Mouse (Mus musculus) heart, embryonic 10.5 days (tissue): ENCODE data around the gene Fam110a. TPM values are rescaled to one million over a fixed set of nuclear protein-coding genes. Genes with fewer than 3 reads are reported as not detected.
"Not testable (repeated sequence)": the region's sequence is repeated elsewhere in the genome, so short reads cannot be mapped to it uniquely, and the experiment has no call there.

Source experiments
- DNase-seq: peaks from one replicate; pipeline ENCODE4 v3.0.0-alpha.2; 2017; ENCODE audit warnings: low spot score
- H3K27ac ChIP-seq: fragments of 300-500 bp; sonication (generic); 2 replicates; pipeline ENCODE4 v1.5.1; 2016; ENCODE audit warnings: mild to moderate bottlenecking
- H3K27me3 ChIP-seq: fragments of 300-500 bp; sonication (generic); 2 replicates; pipeline ENCODE4 v1.6.1; 2016; ENCODE audit warnings: mild to moderate bottlenecking; ENCODE audit not compliant: poor library complexity, insufficient read depth, severe bottlenecking
- H3K36me3 ChIP-seq: fragments of 300-500 bp; sonication (generic); 2 replicates; pipeline ENCODE4 v1.6.1; 2016; ENCODE audit warnings: mild to moderate bottlenecking, moderate library complexity
- H3K4me1 ChIP-seq: fragments of 300-500 bp; sonication (generic); 2 replicates; pipeline ENCODE4 v1.6.1; 2016; ENCODE audit warnings: mild to moderate bottlenecking
- H3K4me3 ChIP-seq: fragments of 300-500 bp; sonication (generic); 2 replicates; pipeline ENCODE4 v1.5.1; 2016; ENCODE audit warnings: mild to moderate bottlenecking, moderate library complexity
- H3K9me3 ChIP-seq: fragments of 300-500 bp; sonication (generic); 2 replicates; pipeline ENCODE4 v1.6.1; 2016; ENCODE audit warnings: mild to moderate bottlenecking, moderate library complexity
- WGBS: fragments of 180-500 bp; shearing (Covaris S2); methylation state at CpG from one replicate; pipeline ENCODE4 v1.1.7; 2016; 5-methylcytosine and 5-hydroxymethylcytosine counted together
- polyA plus RNA-seq: library from polyadenylated mRNA; unstranded; fragments of >200 nt; fragmentation: Nextera tagmentation; extraction: Ambion mirVana; gene quantifications from 2 replicates; pipeline ENCODE4 v1.2.1, GENCODE M21; 2016

Fam110a gene
- polyA plus RNA-seq, 1 experiment from 2014 or later = 16.3 TPM

DNA sequence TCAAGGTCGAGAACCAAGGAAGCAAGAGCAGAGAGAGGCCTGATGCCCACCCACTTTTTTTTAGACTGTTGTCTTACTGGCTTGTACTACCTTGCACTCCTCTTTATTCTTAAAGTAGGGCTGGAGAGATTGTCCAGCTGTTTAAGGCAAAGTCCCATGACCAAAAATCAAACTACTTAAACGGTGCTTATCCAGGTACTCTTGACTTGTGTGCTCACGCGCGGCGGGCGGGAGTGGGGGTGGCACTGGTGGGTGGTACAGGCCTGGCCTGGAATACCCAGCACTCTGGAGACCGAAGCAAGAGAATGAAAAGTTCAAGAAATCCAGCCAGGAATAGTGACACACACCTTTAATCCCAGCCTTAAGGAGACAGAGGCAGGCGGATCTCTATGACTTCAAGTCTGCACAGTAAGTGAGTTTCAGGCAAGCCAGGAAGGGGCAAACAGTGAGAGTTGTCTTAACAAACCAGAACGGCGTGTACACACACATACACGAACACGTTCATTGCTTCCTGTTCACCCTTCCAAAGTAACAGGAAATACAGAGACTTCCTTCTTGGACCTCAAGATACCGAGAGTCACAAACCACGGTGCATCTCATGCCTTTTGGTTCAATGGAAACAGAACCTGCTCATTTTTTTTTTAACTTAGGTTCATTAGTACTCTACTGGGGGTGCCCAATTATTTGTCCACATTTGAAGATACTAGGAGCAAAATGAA, 29.2 kb upstream of the Fam110a start:
- H3K4me3 ChIP-seq = no peak overlapping the region
- no peaks in the 10 kb centered on the region for H3K36me3 ChIP-seq
- 76% methylated on average over 15 of the region's 15 CpGs for WGBS
- no peaks in the 10 kb centered on the region for H3K9me3 ChIP-seq
- DNase-seq = no peak
- no peaks in the 10 kb centered on the region for H3K4me1 ChIP-seq
- no peak overlapping the region for H3K27ac ChIP-seq
- H3K27me3 ChIP-seq = peaks cover 36% of the 10 kb centered on the region

DNA sequence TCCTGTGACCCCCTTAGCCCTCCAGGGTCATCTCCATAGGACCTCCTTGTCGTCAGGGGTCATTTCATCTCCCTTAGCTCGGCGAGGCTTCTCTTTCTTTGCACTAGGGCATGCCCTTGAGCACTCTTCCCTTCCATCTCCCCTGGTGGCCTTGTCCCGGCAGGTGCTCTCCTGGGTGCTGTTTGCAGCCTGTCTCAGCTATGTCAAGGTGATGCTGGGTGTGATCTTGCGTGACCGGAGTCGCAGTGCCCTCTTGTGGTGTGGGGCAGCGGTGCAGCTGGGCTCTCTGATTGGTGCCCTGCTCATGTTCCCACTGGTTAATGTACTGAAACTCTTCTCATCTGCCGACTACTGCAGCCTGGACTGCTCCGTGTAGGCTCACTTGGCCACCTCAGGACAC, 27.8 kb upstream of the Fam110a start:
- Histone ChIP-seq H3K27me3 (peaks cover 34% of the 10 kb centered on the region), H3K9me3 (no peaks in the 10 kb centered on the region), H3K36me3 (no peaks in the 10 kb centered on the region), H3K4me3 (no peak overlapping the region), H3K4me1 (peaks cover under 1% of the 10 kb centered on the region; the same call in 1 of the 2 replicates), H3K27ac (no peak overlapping the region)
- DNase-seq = no peak
- 55% methylated on average over 10 of the region's 10 CpGs for WGBS

DNA sequence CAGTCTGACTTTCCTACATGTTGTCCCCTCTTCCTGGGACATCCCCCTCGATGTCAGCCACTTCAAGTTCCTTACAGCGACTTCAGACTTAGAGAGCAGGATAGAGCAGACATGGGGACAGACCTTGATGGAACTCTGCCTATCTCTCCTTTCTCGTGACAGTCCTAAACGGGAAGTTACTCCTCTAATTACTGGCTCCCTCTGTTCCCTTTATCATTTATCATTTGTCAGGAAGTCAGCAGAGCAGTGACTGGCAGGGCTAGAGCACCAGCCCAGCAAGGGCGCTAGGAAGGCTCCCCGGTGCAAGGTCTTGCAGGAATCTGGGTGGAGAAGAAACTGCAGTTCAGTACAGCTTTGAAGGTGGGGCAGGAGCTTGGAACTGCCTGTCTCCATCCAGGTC, 22.5 kb upstream of the Fam110a start:
- WGBS = 43% methylated on average over 6 of the region's 6 CpGs

DNA sequence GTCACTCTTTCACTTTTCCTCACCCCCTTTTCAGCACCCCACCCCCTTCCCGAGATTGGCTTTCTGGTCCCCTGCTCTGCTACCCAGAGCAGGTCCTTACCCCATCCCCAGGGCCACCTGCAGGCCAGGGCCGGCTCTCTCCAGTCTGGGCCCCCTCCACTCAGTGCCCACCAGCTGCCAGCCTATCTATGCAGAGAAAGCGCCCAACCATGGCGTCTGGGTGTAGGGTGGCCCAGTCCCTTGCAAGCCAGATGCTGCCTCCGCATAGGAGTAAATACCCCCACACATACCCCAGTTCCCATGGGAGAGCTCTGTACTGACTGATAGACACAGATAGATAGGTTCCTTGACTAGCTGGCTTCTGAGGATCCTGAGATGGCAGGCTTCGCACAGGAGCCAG, 20.7 kb upstream of the Fam110a start:
- Histone ChIP-seq H3K4me3 (no peak overlapping the region), H3K27me3 (peaks cover 75% of the 10 kb centered on the region), H3K36me3 (no peaks in the 10 kb centered on the region), H3K9me3 (no peaks in the 10 kb centered on the region), H3K4me1 (peaks cover 23% of the 10 kb centered on the region), H3K27ac (no peak overlapping the region)
- no peak for DNase-seq
- WGBS = 54% methylated on average over 6 of the region's 6 CpGs

More for the DNA sequence above, 22.5 kb upstream of the Fam110a start:
- peaks cover 69% of the 10 kb centered on the region for H3K27me3 ChIP-seq
- H3K36me3 ChIP-seq = no peaks in the 10 kb centered on the region
- peaks cover 23% of the 10 kb centered on the region for H3K4me1 ChIP-seq
- H3K9me3 ChIP-seq = no peaks in the 10 kb centered on the region
- no peak overlapping the region for H3K4me3 ChIP-seq
- no peak overlapping the region for H3K27ac ChIP-seq
- DNase-seq = no peak

GRCm38 (mm10) chr2:152000291-152000679, 20.3 kb upstream of the Fam110a start:
- Histone ChIP-seq H3K4me3 (no peak overlapping the region), H3K9me3 (no peaks in the 10 kb centered on the region), H3K27me3 (peaks cover 75% of the 10 kb centered on the region), H3K27ac (no peak overlapping the region), H3K36me3 (no peaks in the 10 kb centered on the region), H3K4me1 (peaks cover 23% of the 10 kb centered on the region)
- WGBS = 53% methylated on average over 3 of the region's 3 CpGs
- DNase-seq = no peak

GRCm38 (mm10) chr2:151999669-152000290, 19.8 kb upstream of the Fam110a start:
- peaks cover 80% of the 10 kb centered on the region for H3K27me3 ChIP-seq
- H3K36me3 ChIP-seq = no peaks in the 10 kb centered on the region
- DNase-seq = no peak
- no peaks in the 10 kb centered on the region for H3K9me3 ChIP-seq
- H3K27ac ChIP-seq = no peak overlapping the region
- H3K4me1 ChIP-seq = peaks cover 27% of the 10 kb centered on the region
- H3K4me3 ChIP-seq = peak overlapping the region; percentile 13; the same call in 1 of the 2 replicates
- WGBS = 5% methylated on average over 20 of the region's 20 CpGs

- Histone ChIP-seq H3K27ac (no peak overlapping the region), H3K27me3 (peaks cover 89% of the 10 kb centered on the region), H3K9me3 (no peaks in the 10 kb centered on the region), H3K36me3 (no peaks in the 10 kb centered on the region), H3K4me3 (no peak overlapping the region), H3K4me1 (peaks cover 33% of the 10 kb centered on the region)
- no peak for DNase-seq
- WGBS = 52% methylated on average over 4 of the region's 4 CpGs
These were observed 18.9 kb upstream of the Fam110a start for GRCm38 (mm10) chr2:151998932-151999331.

DNA sequence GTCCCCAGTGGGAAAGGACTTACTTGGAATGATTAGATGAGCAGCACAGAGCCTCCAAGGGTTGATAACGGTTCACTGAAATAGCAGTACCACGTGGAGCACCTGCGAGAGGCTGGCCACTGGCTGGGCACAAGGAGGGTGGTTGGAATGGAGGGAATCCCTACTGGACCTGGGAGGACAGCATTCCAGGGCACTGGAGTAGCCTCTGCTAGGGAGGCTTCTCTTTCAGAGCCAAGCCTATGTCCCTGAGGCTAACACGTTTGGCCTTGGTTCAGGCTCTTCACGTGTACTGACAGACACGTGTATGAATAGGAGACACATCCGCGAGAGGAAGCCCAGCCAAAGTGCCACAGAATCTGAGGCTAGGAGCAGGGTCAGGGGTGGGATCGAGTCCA, 18.5 kb upstream of the Fam110a start:
- peaks cover 33% of the 10 kb centered on the region for H3K4me1 ChIP-seq
- no peaks in the 10 kb centered on the region for H3K9me3 ChIP-seq
- H3K27me3 ChIP-seq = peaks cover 93% of the 10 kb centered on the region
- no peak for DNase-seq
- H3K27ac ChIP-seq = no peak overlapping the region
- 65% methylated on average over 9 of the region's 9 CpGs for WGBS
- H3K4me3 ChIP-seq = no peak overlapping the region
- no peaks in the 10 kb centered on the region for H3K36me3 ChIP-seq

GRCm38 (mm10) chr2:151997776-151998504, 17.9 kb upstream of the Fam110a start:
- Histone ChIP-seq H3K4me3 (no peak overlapping the region), H3K4me1 (peaks cover 33% of the 10 kb centered on the region), H3K27me3 (peaks cover 99% of the 10 kb centered on the region), H3K27ac (no peak overlapping the region), H3K9me3 (no peaks in the 10 kb centered on the region), H3K36me3 (no peaks in the 10 kb centered on the region)
- WGBS = 46% methylated on average over 8 of the region's 8 CpGs
- DNase-seq = no peak

DNA sequence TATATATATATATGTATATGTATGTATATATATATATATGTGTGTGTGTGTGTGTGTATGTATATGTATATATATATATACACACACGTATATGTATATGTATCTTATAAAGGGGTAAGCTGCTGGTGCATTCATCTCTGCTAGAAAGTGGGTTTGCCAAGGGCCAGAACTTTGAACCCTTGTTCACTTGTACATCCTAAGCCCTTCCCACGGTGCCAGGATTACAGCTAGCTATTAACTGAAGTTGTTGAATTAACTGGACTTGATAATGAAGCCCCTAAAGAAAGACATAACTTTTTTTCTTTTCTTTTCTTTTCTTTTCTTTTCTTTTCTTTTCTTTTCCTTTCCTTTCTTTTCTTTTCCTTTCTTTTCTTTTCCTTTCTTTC, 17.2 kb upstream of the Fam110a start:
- Histone ChIP-seq H3K27me3 (peaks cover 99% of the 10 kb centered on the region), H3K4me1 (peaks cover 29% of the 10 kb centered on the region)
- not testable (repeated sequence) for DNase-seq, H3K27ac ChIP-seq, H3K36me3 ChIP-seq, H3K9me3 ChIP-seq, H3K4me3 ChIP-seq
- 60% methylated on average over 2 of the region's 2 CpGs for WGBS

DNA sequence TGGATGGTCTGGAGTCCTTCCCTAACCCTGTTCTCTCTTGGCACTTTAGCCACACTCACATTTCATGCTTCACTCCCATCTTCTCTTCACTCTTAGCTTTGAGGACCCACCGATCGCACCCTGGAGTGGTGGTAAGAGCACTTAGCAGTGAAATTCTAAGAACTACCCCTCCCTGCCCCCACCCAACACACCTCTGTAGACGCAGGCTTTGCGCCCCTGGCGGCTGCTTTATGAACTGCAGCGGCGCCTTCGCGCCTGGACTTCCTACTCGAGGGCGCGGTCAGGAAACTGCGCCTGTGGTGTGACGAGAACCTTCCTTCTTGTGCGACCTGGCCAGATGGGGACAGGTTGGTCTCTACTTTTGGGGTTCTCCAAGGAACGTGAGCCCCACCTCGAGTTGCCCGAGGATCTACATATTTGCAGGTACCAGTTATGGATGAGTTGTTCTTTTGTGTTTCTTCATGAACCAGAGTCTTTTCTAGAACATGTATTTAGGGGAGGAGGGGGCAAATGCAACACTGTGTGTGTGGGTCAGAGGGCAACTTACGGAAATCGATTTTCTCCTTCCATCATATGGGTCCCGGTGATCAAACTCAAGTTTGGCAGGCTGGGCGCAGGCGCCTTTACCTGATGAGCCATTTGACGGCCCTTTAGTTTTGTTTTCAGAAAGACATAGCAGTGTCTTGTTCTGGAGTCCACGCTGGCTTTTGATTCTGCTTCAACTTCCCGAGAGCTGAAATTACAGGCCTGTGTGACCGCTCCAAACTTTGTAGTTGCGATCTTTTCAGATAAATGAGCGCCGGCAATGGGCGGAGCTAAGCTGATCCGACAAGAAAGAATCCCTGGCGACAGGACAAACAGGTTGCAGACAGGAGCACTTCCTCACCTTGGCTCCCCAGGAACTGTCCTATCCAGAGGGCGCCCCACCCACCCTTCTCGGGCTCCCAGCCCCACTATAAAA, 16.5 kb upstream of the Fam110a start, which contains the start of gene Slc52a3:
Gene Slc52a3 (plus strand): TSS at position 283 of the 961 bp plus-strand sequence.
- Histone ChIP-seq H3K27ac (peak within 1 kb of the TSS; percentile 10; the same call in 1 of the 2 replicates), H3K9me3 (no peaks in the 10 kb centered on the region), H3K4me3 (peak within 1 kb of the TSS; percentile 45), H3K36me3 (no peaks in the 10 kb centered on the region), H3K27me3 (peaks cover 99% of the 10 kb centered on the region), H3K4me1 (peaks cover 33% of the 10 kb centered on the region)
- 7% methylated on average over 35 of the region's 35 CpGs for WGBS
- DNase-seq = peak; percentile 94
